Mouse (Mus musculus): ENCODE measurements at regions not wholly inside any gene's neighbourhood (a gene's known extent, or its start where the extent isn't known, plus 50 kb on each side); places are given as distances from the start of the nearest gene placed in this dataset.

DNA sequence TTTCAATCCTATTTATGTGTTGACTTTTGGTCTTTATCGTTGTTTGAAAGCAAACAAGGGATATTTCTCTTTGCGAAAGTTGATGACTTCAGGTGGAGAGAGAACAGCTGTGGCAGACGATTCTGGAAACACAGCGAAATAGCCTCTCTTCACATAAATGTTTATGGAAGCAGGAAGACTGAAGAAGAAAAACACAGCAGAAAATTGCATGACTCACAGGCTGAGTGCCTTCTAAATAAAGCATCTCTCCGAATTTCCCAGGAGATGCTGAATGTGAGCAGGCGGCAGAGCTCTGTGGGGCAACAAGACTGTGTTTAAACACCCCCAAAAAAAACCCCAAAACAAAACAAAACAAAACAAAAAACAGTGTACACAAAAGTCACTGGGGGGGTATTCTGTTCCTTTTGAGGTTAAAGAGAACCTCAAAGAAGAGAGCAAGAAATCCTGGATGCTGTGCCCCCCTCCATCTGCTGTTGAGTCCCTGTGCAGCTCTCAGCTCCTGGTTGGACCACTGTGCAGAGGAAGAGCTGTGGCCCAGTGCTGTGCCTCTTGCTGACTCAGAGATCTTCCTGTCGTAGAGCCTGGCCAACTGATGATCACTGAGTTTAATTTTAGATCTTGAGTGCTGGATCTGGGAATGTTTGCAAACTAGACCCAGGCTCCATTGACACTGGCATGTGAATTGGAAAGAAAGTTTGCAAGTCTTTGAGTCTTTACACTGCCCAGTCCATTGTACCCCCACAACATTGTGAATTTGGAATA lies 126.6 kb upstream of the Runx1 start:
- H3K4me2 ChIP-seq: no peak overlapping the region
- WGBS: 83% methylated on average over 7 of the region's 7 CpGs
- H3K4me1 ChIP-seq: no peaks in the 10 kb centered on the region
- H3K27ac ChIP-seq: no peak overlapping the region
- H3K27me3 ChIP-seq: no peaks in the 10 kb centered on the region
- no peaks in the 10 kb centered on the region for H3K9me3 ChIP-seq
- H3K4me3 ChIP-seq (replicated peaks): no peak overlapping the region
- no peaks in the 10 kb centered on the region for H3K36me3 ChIP-seq (replicated peaks)
- H3K9ac ChIP-seq: no peak overlapping the region
- ATAC-seq (ENCODE audit: low FRiP score): no peak

GRCm38 (mm10) chr16:92951516-92951915 lies 125.6 kb upstream of the Runx1 start:
- Histone ChIP-seq H3K27me3 (no peaks in the 10 kb centered on the region), H3K9me3 (no peaks in the 10 kb centered on the region), H3K4me3 (replicated peaks) (no peak overlapping the region), H3K36me3 (replicated peaks) (no peaks in the 10 kb centered on the region), H3K4me1 (no peaks in the 10 kb centered on the region), H3K27ac (no peak overlapping the region), H3K4me2 (no peak overlapping the region), H3K9ac (no peak overlapping the region)
- 93% methylated on average over 6 of the region's 6 CpGs for WGBS
- ATAC-seq (ENCODE audit: low FRiP score): no peak

- H3K27ac ChIP-seq: no peak overlapping the region
- H3K9me3 ChIP-seq: no peaks in the 10 kb centered on the region
- H3K36me3 ChIP-seq (replicated peaks): no peaks in the 10 kb centered on the region
- no peak overlapping the region for H3K9ac ChIP-seq
- no peak for ATAC-seq (ENCODE audit: low FRiP score)
- H3K27me3 ChIP-seq: no peaks in the 10 kb centered on the region
- no peak overlapping the region for H3K4me3 ChIP-seq (replicated peaks)
- H3K4me2 ChIP-seq: no peak overlapping the region
- no peaks in the 10 kb centered on the region for H3K4me1 ChIP-seq
- 92% methylated on average over 13 of the region's 13 CpGs for WGBS
These were observed 122.5 kb upstream of the Runx1 start for GRCm38 (mm10) chr16:92948494-92948893.

DNA sequence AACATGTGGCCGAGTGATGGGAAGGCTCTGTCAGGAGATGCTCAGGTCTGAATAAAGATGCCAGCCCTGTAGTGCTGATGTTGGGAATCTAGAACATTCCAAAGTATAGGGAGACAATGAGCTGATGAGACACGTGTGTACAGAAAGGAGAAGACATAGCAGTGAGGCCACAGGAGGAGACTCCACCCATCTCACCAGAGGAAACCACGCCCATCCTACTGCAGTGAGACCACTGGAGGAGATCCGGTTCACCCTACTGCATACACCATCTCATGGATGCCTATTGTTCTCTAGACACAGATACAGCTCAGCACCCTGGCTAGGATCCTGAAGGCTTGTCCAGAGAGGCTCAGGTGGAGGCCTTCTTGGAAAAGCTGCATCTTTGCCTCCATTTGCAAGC lies 120.6 kb upstream of the Runx1 start:
- ATAC-seq (ENCODE audit: low FRiP score): no peak
- no peaks in the 10 kb centered on the region for H3K36me3 ChIP-seq (replicated peaks)
- 89% methylated on average over 4 of the region's 4 CpGs for WGBS

DNA sequence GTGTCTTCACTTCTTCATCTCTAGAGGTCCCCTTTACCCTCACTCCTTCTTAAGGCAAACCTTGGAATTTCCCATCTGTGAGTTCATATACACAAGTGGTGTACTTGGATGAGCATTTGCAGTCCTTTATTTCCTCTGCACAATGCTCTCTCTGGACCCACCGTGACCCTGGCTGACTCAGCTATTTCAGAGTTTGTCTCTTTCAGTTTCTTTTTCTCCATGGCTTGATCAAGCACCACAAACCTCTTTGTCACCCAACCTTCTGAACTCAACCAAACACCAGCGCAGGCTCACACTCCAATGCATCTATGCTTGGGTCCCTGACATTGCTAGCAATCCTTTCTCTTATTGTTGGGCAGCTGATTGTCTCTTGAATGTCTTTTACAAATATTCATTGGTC lies 118.0 kb upstream of the Runx1 start:
- H3K9ac ChIP-seq: no peak overlapping the region
- H3K27me3 ChIP-seq: no peaks in the 10 kb centered on the region
- H3K36me3 ChIP-seq (replicated peaks): no peaks in the 10 kb centered on the region
- H3K4me1 ChIP-seq: no peaks in the 10 kb centered on the region
- H3K4me2 ChIP-seq: no peak overlapping the region
- no peaks in the 10 kb centered on the region for H3K9me3 ChIP-seq
- no peak overlapping the region for H3K4me3 ChIP-seq (replicated peaks)
- ATAC-seq (ENCODE audit: low FRiP score): no peak
- WGBS: 66% methylated on average over 2 of the region's 2 CpGs
- no peak overlapping the region for H3K27ac ChIP-seq

More for the DNA sequence above, 120.6 kb upstream of the Runx1 start:
- Histone ChIP-seq H3K27me3 (no peaks in the 10 kb centered on the region), H3K9me3 (no peaks in the 10 kb centered on the region), H3K9ac (no peak overlapping the region), H3K4me1 (no peaks in the 10 kb centered on the region), H3K27ac (no peak overlapping the region), H3K4me3 (replicated peaks) (no peak overlapping the region), H3K4me2 (no peak overlapping the region)

GRCm38 (mm10) chr16:92939618-92940017 lies 113.7 kb upstream of the Runx1 start:
- Histone ChIP-seq H3K9me3 (no peaks in the 10 kb centered on the region), H3K4me2 (no peak overlapping the region), H3K4me1 (no peaks in the 10 kb centered on the region), H3K36me3 (replicated peaks) (no peaks in the 10 kb centered on the region), H3K27me3 (no peaks in the 10 kb centered on the region), H3K27ac (no peak overlapping the region), H3K9ac (no peak overlapping the region), H3K4me3 (replicated peaks) (no peak overlapping the region)
- WGBS: 59% methylated on average over 8 of the region's 8 CpGs
- no peak for ATAC-seq (ENCODE audit: low FRiP score)

- H3K9ac ChIP-seq: no peak overlapping the region
These were observed 110.0 kb upstream of the Runx1 start for GRCm38 (mm10) chr16:92935848-92936535.

GRCm38 (mm10) chr16:92930103-92930502 lies 104.2 kb upstream of the Runx1 start:
- no peak overlapping the region for H3K4me3 ChIP-seq (replicated peaks)
- no peaks in the 10 kb centered on the region for H3K9me3 ChIP-seq
- H3K9ac ChIP-seq: no peak overlapping the region
- no peak overlapping the region for H3K27ac ChIP-seq
- no peak for ATAC-seq (ENCODE audit: low FRiP score)
- H3K36me3 ChIP-seq (replicated peaks): no peaks in the 10 kb centered on the region
- WGBS: 85% methylated on average over 4 of the region's 4 CpGs
- H3K4me2 ChIP-seq: no peak overlapping the region
- no peaks in the 10 kb centered on the region for H3K27me3 ChIP-seq
- H3K4me1 ChIP-seq: no peaks in the 10 kb centered on the region

More at GRCm38 (mm10) chr16:92935848-92936535, 110.0 kb upstream of the Runx1 start:
- Histone ChIP-seq H3K9me3 (no peaks in the 10 kb centered on the region), H3K4me2 (no peak overlapping the region), H3K27me3 (no peaks in the 10 kb centered on the region), H3K4me3 (replicated peaks) (no peak overlapping the region), H3K36me3 (replicated peaks) (no peaks in the 10 kb centered on the region), H3K4me1 (no peaks in the 10 kb centered on the region), H3K27ac (no peak overlapping the region)
- 85% methylated on average over 2 of the region's 2 CpGs for WGBS
- ATAC-seq (ENCODE audit: low FRiP score): no peak

- no peaks in the 10 kb centered on the region for H3K9me3 ChIP-seq
- H3K36me3 ChIP-seq (replicated peaks): no peaks in the 10 kb centered on the region
- no peak overlapping the region for H3K4me2 ChIP-seq
- no peak for ATAC-seq (ENCODE audit: low FRiP score)
- H3K4me1 ChIP-seq: no peaks in the 10 kb centered on the region
- H3K4me3 ChIP-seq (replicated peaks): no peak overlapping the region
- no peak overlapping the region for H3K9ac ChIP-seq
- H3K27me3 ChIP-seq: no peaks in the 10 kb centered on the region
- 62% methylated on average over 7 of the region's 7 CpGs for WGBS
- H3K27ac ChIP-seq: no peak overlapping the region
These were observed 102.3 kb upstream of the Runx1 start for GRCm38 (mm10) chr16:92928201-92928600.

DNA sequence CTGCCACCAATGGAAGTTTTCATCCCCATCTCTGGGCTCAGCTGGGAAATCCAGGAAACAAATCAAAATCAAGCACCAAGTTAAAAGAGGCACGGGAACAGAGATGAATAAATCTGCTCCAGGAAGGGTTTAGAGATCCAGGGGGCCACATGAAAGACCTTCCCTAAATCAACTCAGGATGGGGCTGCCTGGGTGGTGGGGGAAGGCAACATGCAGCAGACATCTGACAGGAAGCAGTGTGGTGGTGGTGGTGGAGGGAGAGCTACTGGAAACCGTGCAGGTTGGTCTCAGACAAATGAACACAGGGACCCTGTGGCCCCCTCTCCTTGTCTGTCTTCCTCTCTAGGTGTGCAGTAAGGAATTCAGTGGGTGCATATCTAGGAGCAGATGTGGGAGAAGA lies 101.7 kb upstream of the Runx1 start:
- no peak overlapping the region for H3K4me3 ChIP-seq (replicated peaks)
- no peaks in the 10 kb centered on the region for H3K27me3 ChIP-seq
- H3K4me1 ChIP-seq: no peaks in the 10 kb centered on the region
- H3K9ac ChIP-seq: no peak overlapping the region
- no peak overlapping the region for H3K27ac ChIP-seq
- no peaks in the 10 kb centered on the region for H3K9me3 ChIP-seq
- H3K36me3 ChIP-seq (replicated peaks): no peaks in the 10 kb centered on the region
- no peak overlapping the region for H3K4me2 ChIP-seq
- WGBS: 55% methylated on average over 2 of the region's 2 CpGs
- ATAC-seq (ENCODE audit: low FRiP score): no peak

GRCm38 (mm10) chr16:92926853-92927252 lies 100.9 kb upstream of the Runx1 start:
- Histone ChIP-seq H3K4me3 (replicated peaks) (no peak overlapping the region), H3K4me2 (no peak overlapping the region), H3K36me3 (replicated peaks) (no peaks in the 10 kb centered on the region), H3K9ac (no peak overlapping the region), H3K27ac (no peak overlapping the region), H3K4me1 (no peaks in the 10 kb centered on the region), H3K9me3 (no peaks in the 10 kb centered on the region), H3K27me3 (no peaks in the 10 kb centered on the region)
- no peak for ATAC-seq (ENCODE audit: low FRiP score)
- WGBS: 89% methylated on average over 5 of the region's 5 CpGs

DNA sequence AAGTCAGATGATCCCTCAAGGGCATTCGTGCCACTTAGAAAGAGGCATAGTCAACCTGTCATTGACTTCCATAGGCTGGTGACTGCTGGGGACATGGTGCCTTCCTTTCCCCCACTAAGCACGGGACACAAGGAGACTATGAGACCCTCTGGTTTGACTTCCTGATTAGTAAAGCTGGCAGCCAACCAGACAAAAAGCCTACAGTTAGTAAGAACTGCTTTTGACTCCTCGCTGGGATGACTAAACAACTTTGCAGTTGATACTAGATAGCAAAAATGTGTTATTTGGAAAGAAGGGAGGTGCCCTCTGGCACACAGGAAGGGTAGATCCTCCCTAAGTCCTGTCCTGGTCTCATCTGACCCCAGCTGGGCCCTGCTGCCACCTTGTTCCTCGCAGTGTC lies 95.0 kb upstream of the Runx1 start:
- no peaks in the 10 kb centered on the region for H3K9me3 ChIP-seq
- no peak overlapping the region for H3K27ac ChIP-seq
- 85% methylated on average over 4 of the region's 4 CpGs for whole genome bisulfite sequencing
- no peak for ATAC-seq (ENCODE audit: low FRiP score)
- H3K27me3 ChIP-seq: no peaks in the 10 kb centered on the region
- H3K4me3 ChIP-seq (replicated peaks): no peak overlapping the region
- no peaks in the 10 kb centered on the region for H3K4me1 ChIP-seq
- H3K36me3 ChIP-seq (replicated peaks): no peaks in the 10 kb centered on the region
- H3K9ac ChIP-seq: no peak overlapping the region
- no peak overlapping the region for H3K4me2 ChIP-seq

DNA sequence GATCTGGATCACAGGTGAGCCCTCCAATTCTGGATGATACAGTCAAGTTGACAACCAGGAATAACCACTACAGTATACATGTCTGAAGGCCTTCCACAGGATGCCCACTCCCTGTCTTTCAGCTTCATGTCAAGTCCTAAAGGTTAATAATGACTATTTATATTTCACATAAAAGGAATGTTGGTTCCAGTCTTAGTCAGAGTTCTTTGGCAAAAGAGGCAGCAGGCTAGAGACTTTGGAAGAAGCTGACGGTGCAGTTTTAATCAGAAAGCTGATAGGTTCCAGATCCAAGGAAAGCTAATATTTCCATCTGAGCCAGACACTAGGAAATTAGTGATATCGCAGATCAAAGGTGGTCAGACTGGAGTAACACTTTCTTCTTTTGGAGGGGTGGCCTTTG lies 91.4 kb upstream of the Runx1 start:
- H3K9me3 ChIP-seq: no peaks in the 10 kb centered on the region
- no peak overlapping the region for H3K27ac ChIP-seq
- no peak overlapping the region for H3K4me2 ChIP-seq
- H3K9ac ChIP-seq: no peak overlapping the region
- no peak overlapping the region for H3K4me3 ChIP-seq (replicated peaks)
- H3K27me3 ChIP-seq: no peaks in the 10 kb centered on the region
- ATAC-seq (ENCODE audit: low FRiP score): no peak
- H3K4me1 ChIP-seq: no peaks in the 10 kb centered on the region
- WGBS: 92% methylated on average over 2 of the region's 2 CpGs
- H3K36me3 ChIP-seq (replicated peaks): no peaks in the 10 kb centered on the region
